Mouse (Mus musculus) embryonic fibroblast, embryonic 13.5 days (primary cell): ENCODE results near the gene Tcf20.

Source experiments
- CTCF ChIP-seq: IDR thresholded peaks from 2 replicates; pipeline ENCODE4 v1.5.1; 2011; ENCODE audit warnings: mild to moderate bottlenecking, control low read depth, low read length, moderate library complexity, borderline replicate concordance; ENCODE audit not compliant: insufficient read depth
- POLR2A ChIP-seq: IDR thresholded peaks from 2 replicates; pipeline ENCODE4 v1.6.1; 2011; ENCODE audit warnings: low read depth, mild to moderate bottlenecking, control low read depth, low read length, moderate library complexity

GRCm38 (mm10) chr15:82765943-82766342 lies 221.7 kb downstream of the Tcf20 start:
- no peak for TF ChIP-seq POLR2A
- no peak for TF ChIP-seq CTCF
